Mouse (Mus musculus): ENCODE measurements at regions not wholly inside any gene's neighbourhood (a gene's known extent, or its start where the extent isn't known, plus 50 kb on each side); places are given as distances from the start of the nearest gene placed in this dataset.

DNA sequence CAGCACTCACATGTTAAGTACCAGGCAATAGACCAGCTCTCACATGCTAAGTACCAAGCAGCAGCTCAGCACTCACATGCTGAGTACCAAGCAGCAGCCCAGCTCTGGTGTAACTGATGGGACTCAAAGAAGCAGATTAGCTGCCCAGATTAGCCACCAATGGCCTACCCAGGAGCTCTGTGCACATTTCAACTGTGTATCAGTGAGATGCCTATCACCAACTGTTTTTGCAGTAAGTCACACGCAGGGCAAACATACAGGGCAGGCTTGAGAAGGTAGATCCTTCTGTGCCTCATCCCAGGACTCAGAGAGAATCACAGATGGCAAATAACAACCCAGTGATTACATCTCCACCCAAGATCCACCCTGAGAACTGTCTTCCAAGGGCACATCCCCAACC lies 190.7 kb downstream of the Ipo8 start:
- no peak for DNase-seq (ENCODE audit: extremely low read depth)
- H3K4me2 ChIP-seq (ENCODE audit: insufficient read depth, low read depth, poor library complexity, severe bottlenecking) = no peak overlapping the region
- TF ChIP-seq MAZ (IDR thresholded peaks at IDR 0.05; ENCODE audit: low read depth, low read length) = no peak
- TF ChIP-seq BHLHE40 (IDR thresholded peaks at IDR 0.05; ENCODE audit: low read depth, low read length) = no peak
- no peak for TF ChIP-seq CTCF (conservative IDR thresholded peaks at IDR 0.05 in 1 of 2, IDR thresholded peaks at IDR 0.05 in 1 of 2; ENCODE audit: low read depth in 2 of 2, low read length in 2 of 2)
- no peak for TF ChIP-seq HCFC1 (IDR thresholded peaks at IDR 0.05; ENCODE audit: low read depth, low read length)
- TF ChIP-seq PAX5 (IDR thresholded peaks at IDR 0.05; ENCODE audit: low read length) = no peak
- TF ChIP-seq UBTF (IDR thresholded peaks at IDR 0.05; ENCODE audit: low read depth, low read length) = no peak
- no peak for TF ChIP-seq SMC3 (IDR thresholded peaks at IDR 0.05; ENCODE audit: low read depth, low read length)
- no peaks in the 10 kb centered on the region for H3K79me2 ChIP-seq (replicated peaks; ENCODE audit: control insufficient read depth, extremely low read depth, insufficient read depth, poor library complexity, severe bottlenecking)
- no peaks in the 10 kb centered on the region for H3K36me3 ChIP-seq (replicated peaks in 1 of 2; ENCODE audit: control insufficient read depth in 1 of 2, insufficient read depth in 1 of 2, low read length in 1 of 2)
- dilution Hi-C loops (cut with MboI; ENCODE audit: extremely low pct_ligation_motif_present, extremely low pct_unique_long_range_greater_than_20kb, low sequenced_read_pairs) = no loop called here
- no peak overlapping the region for H3K9ac ChIP-seq (ENCODE audit: insufficient read depth, low read depth)
- H3K4me1 ChIP-seq (ENCODE audit: control insufficient read depth in 1 of 2, insufficient read depth in 2 of 2) = no peaks in the 10 kb centered on the region
- in situ Hi-C loops (cut with MboI; ENCODE audit: low pct_ligation_motif_present, low pct_unique_long_range_greater_than_20kb, low sequenced_read_pairs) = no loop called here
- H3K9me3 ChIP-seq (replicated peaks; ENCODE audit: low read length) = peaks cover 10% of the 10 kb centered on the region
- H3K4me3 ChIP-seq (replicated peaks in 1 of 3; ENCODE audit: low read depth in 2 of 3, low read length in 2 of 3, poor library complexity in 1 of 3) = no peak overlapping the region
- H3K27me3 ChIP-seq (replicated peaks) = no peaks in the 10 kb centered on the region
- no peak overlapping the region for H3K27ac ChIP-seq (ENCODE audit: insufficient read depth, low read depth)

- no peaks in the 10 kb centered on the region for H3K27me3 ChIP-seq (replicated peaks)
- H3K79me2 ChIP-seq (replicated peaks; ENCODE audit: control insufficient read depth, extremely low read depth, insufficient read depth, poor library complexity, severe bottlenecking) = no peaks in the 10 kb centered on the region
- no peak overlapping the region for H3K4me2 ChIP-seq (ENCODE audit: insufficient read depth, low read depth, poor library complexity, severe bottlenecking)
- H3K9me3 ChIP-seq (replicated peaks; ENCODE audit: low read length) = no peaks in the 10 kb centered on the region
- no peak overlapping the region for H3K27ac ChIP-seq (ENCODE audit: insufficient read depth, low read depth)
- no peak overlapping the region for H3K9ac ChIP-seq (ENCODE audit: insufficient read depth, low read depth)
- H3K4me3 ChIP-seq (replicated peaks in 1 of 3; ENCODE audit: low read depth in 2 of 3, low read length in 2 of 3, poor library complexity in 1 of 3) = no peak overlapping the region
- no peak for TF ChIP-seq MXI1 (IDR thresholded peaks at IDR 0.05; ENCODE audit: low read depth, low read length)
- TF ChIP-seq EP300 (IDR thresholded peaks at IDR 0.05; ENCODE audit: low read length) = no peak
- TF ChIP-seq SIN3A (IDR thresholded peaks at IDR 0.05; ENCODE audit: low read length) = no peak
- no peak for TF ChIP-seq MAX (IDR thresholded peaks at IDR 0.05; ENCODE audit: low read length)
- in situ Hi-C loops (cut with MboI; ENCODE audit: low pct_ligation_motif_present, low pct_unique_long_range_greater_than_20kb, low sequenced_read_pairs) (no loop called here), dilution Hi-C loops (cut with MboI; ENCODE audit: extremely low pct_ligation_motif_present, extremely low pct_unique_long_range_greater_than_20kb, low sequenced_read_pairs) (no loop called here)
- H3K4me1 ChIP-seq (ENCODE audit: control insufficient read depth in 1 of 2, insufficient read depth in 2 of 2) = no peaks in the 10 kb centered on the region
- DNase-seq (ENCODE audit: extremely low read depth) = no peak
- H3K36me3 ChIP-seq (replicated peaks in 1 of 2; ENCODE audit: control insufficient read depth in 1 of 2, insufficient read depth in 1 of 2, low read length in 1 of 2) = no peaks in the 10 kb centered on the region
Measured at GRCm38 (mm10) chr6:148634148-148634547, 190.0 kb upstream of the Tmtc1 start.

- H3K27me3 ChIP-seq (replicated peaks) = no peaks in the 10 kb centered on the region
- H3K9me3 ChIP-seq (replicated peaks; ENCODE audit: low read length) = no peaks in the 10 kb centered on the region
- H3K4me3 ChIP-seq (replicated peaks in 1 of 3; ENCODE audit: low read depth in 2 of 3, low read length in 2 of 3, poor library complexity in 1 of 3) = no peak overlapping the region
- H3K79me2 ChIP-seq (replicated peaks; ENCODE audit: control insufficient read depth, extremely low read depth, insufficient read depth, poor library complexity, severe bottlenecking) = no peaks in the 10 kb centered on the region
- dilution Hi-C loops (cut with MboI; ENCODE audit: extremely low pct_ligation_motif_present, extremely low pct_unique_long_range_greater_than_20kb, low sequenced_read_pairs) = no loop called here
- H3K27ac ChIP-seq (ENCODE audit: insufficient read depth, low read depth) = no peak overlapping the region
- H3K36me3 ChIP-seq (replicated peaks in 1 of 2; ENCODE audit: control insufficient read depth in 1 of 2, insufficient read depth in 1 of 2, low read length in 1 of 2) = no peaks in the 10 kb centered on the region
- no peak overlapping the region for H3K9ac ChIP-seq (ENCODE audit: insufficient read depth, low read depth)
- in situ Hi-C loops (cut with MboI; ENCODE audit: low pct_ligation_motif_present, low pct_unique_long_range_greater_than_20kb, low sequenced_read_pairs) = no loop called here
- H3K4me1 ChIP-seq (ENCODE audit: control insufficient read depth in 1 of 2, insufficient read depth in 2 of 2) = no peaks in the 10 kb centered on the region
- DNase-seq (ENCODE audit: extremely low read depth) = no peak
- H3K4me2 ChIP-seq (ENCODE audit: insufficient read depth, low read depth, poor library complexity, severe bottlenecking) = no peak overlapping the region
- TF ChIP-seq NRF1 (IDR thresholded peaks at IDR 0.05; ENCODE audit: low read depth, low read length) (no peak), NELFE (IDR thresholded peaks at IDR 0.05; ENCODE audit: low read depth, low read length) (no peak), MAX (IDR thresholded peaks at IDR 0.05; ENCODE audit: low read length) (no peak), RAD21 (IDR thresholded peaks at IDR 0.05; ENCODE audit: low read depth, low read length) (no peak), KAT2A (IDR thresholded peaks at IDR 0.05; ENCODE audit: insufficient replicate concordance, low read length) (no peak), MXI1 (IDR thresholded peaks at IDR 0.05; ENCODE audit: low read depth, low read length) (no peak), BHLHE40 (IDR thresholded peaks at IDR 0.05; ENCODE audit: low read depth, low read length) (no peak), JUN (IDR thresholded peaks at IDR 0.05; ENCODE audit: insufficient read depth, low read depth, low read length) (no peak)
Measured at GRCm38 (mm10) chr6:148627090-148627605, 183.0 kb upstream of the Tmtc1 start.
